Mouse (Mus musculus) midbrain, embryonic 11.5 days (tissue): Measurements from ENCODE around the gene Cpm. TPM values are rescaled to one million over a fixed set of nuclear protein-coding genes. Genes with fewer than 3 reads are reported as not detected.

ENCODE experiments used
- ATAC-seq: fragments of 200-750 bp; cut with Nextera tagmentation; 2 replicates; pipeline ENCODE4 v1.8.0; 2017; ENCODE audit warnings: moderate TSS enrichment, moderate library complexity; ENCODE audit not compliant: low FRiP score
- DNase-seq: peaks from one replicate; pipeline ENCODE4 v3.0.0; 2015; ENCODE audit warnings: low spot score; ENCODE audit errors: missing footprints
- H3K27ac ChIP-seq: fragments of 300-500 bp; sonication (generic); 2 replicates; pipeline ENCODE4 v1.5.1; 2014; ENCODE audit warnings: low read depth, low read length
- H3K27me3 ChIP-seq: fragments of 300-500 bp; sonication (generic); 2 replicates; pipeline ENCODE4 v1.6.1; 2014; ENCODE audit warnings: mild to moderate bottlenecking, low read length, moderate library complexity, mixed read lengths; ENCODE audit not compliant: control insufficient read depth, insufficient read depth
- H3K36me3 ChIP-seq: fragments of 300-500 bp; sonication (generic); 2 replicates; pipeline ENCODE4 v1.6.1; 2014; ENCODE audit warnings: mild to moderate bottlenecking, low read length, moderate library complexity, mixed read lengths; ENCODE audit not compliant: control insufficient read depth, insufficient read depth
- H3K4me1 ChIP-seq: fragments of 300-500 bp; sonication (generic); 2 replicates; pipeline ENCODE4 v1.6.1; 2014; ENCODE audit warnings: low read length; ENCODE audit not compliant: control insufficient read depth, insufficient read depth
- H3K4me2 ChIP-seq: fragments of 300-500 bp; sonication (generic); 2 replicates; pipeline ENCODE4 v1.6.1; 2014; ENCODE audit warnings: mild to moderate bottlenecking, moderate library complexity
- H3K4me3 ChIP-seq: fragments of 300-500 bp; sonication (generic); 2 replicates; pipeline ENCODE4 v1.5.1; 2014; ENCODE audit warnings: low read depth, low read length
- H3K9ac ChIP-seq: fragments of 300-500 bp; sonication (generic); 2 replicates; pipeline ENCODE4 v1.6.1; 2014; ENCODE audit warnings: low read length
- H3K9me3 ChIP-seq: fragments of 300-500 bp; sonication (generic); 2 replicates; pipeline ENCODE4 v1.6.1; 2016; ENCODE audit warnings: low read length; ENCODE audit not compliant: control insufficient read depth
- WGBS: fragments of 180-500 bp; shearing (Covaris S2); extraction: QIAGEN DNeasy Blood & Tissue Kit; methylation state at CpG from one replicate; pipeline ENCODE4 v1.1.7; 2014; 5-methylcytosine and 5-hydroxymethylcytosine counted together
- polyA plus RNA-seq: library from polyadenylated mRNA; unstranded; fragments of >200 nt; fragmentation: Nextera tagmentation; extraction: Ambion mirVana; gene quantifications from 2 replicates; pipeline ENCODE4 v1.2.1, GENCODE M21; 2014

Cpm gene
- polyA plus RNA-seq, 1 experiment from 2014 or later, result 6.2 TPM

DNA sequence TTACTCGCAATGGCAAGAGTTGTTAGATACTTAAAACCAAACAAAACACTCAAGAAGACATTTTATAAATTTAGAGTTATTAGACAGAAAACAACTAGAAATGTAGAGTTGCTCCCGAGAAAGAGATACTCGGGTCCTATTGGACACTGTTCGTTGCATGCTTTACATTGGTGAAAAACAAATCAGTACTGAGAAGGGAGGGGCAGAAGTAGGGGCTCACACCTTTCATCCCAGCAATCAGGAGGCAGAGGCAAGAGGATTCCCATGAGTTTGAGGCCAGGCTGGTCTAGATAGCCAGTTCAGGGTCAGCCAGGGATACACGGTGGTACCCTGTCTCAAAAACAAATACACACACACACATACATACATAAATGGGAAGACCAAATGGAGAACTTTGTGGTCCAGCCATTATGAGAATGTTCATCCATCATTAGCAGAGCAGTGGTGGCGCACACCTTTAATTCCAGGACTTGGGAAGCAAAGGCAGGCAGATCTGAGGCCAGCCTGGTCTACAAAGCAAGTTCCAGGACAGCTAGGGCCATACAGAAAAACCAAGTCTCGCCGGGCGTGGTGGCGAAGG, 62.2 kb downstream of the Cpm start:
- H3K4me2 ChIP-seq, result no peak overlapping the region
- WGBS, result 95% methylated on average over 10 of the region's 10 CpGs
- no peak overlapping the region for H3K9ac ChIP-seq
- no peak overlapping the region for H3K4me3 ChIP-seq
- DNase-seq, result no peak
- H3K27me3 ChIP-seq, result no peaks in the 10 kb centered on the region
- no peaks in the 10 kb centered on the region for H3K9me3 ChIP-seq
- ATAC-seq, result no peak
- H3K36me3 ChIP-seq, result peaks cover 32% of the 10 kb centered on the region
- no peak overlapping the region for H3K27ac ChIP-seq
- H3K4me1 ChIP-seq, result no peaks in the 10 kb centered on the region

DNA sequence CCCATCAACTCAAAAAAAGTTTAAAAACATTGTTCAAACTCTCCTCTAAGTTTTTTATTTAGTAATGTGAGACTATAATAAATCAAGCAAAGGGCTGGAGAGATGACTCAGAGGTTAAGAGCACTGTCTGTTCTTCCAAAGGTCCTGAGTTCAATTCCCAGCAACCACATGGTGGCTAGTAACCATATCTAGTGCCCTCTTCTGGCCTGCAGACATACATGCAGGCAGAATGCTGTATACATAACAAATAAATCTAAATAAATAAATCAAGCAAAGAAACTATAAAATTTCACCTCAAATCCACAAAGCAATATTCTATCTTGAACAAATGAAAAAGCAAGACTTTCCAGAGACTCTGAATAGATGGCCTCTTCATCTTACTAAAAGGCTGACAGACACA, 62.9 kb downstream of the Cpm start:
- no peaks in the 10 kb centered on the region for H3K27me3 ChIP-seq
- no peak overlapping the region for H3K4me3 ChIP-seq
- DNase-seq, result no peak
- H3K9ac ChIP-seq, result no peak overlapping the region
- no peaks in the 10 kb centered on the region for H3K4me1 ChIP-seq
- no peaks in the 10 kb centered on the region for H3K9me3 ChIP-seq
- no peak overlapping the region for H3K27ac ChIP-seq
- no peak overlapping the region for H3K4me2 ChIP-seq
- peaks cover 35% of the 10 kb centered on the region for H3K36me3 ChIP-seq
- ATAC-seq, result no peak

DNA sequence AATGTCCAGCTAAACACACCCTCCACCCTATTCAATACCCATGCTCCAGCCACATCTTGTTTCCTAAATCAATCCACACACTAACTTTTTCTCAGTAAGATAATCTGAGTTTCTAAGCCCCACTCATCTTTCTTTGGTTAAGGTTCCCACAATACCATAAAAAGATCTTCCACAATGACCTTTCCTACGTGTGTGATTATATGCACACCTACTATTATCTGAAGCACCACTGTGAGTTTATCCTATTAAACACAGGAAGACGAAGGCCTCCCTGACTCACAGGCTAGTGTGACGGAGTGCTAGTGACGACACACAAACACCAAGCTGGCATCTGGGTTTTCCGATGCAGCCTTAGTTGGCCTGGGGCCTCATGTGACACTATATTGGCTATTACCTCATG, 63.7 kb downstream of the Cpm start:
- no peaks in the 10 kb centered on the region for H3K9me3 ChIP-seq
- H3K4me3 ChIP-seq, result no peak overlapping the region
- no peak overlapping the region for H3K4me2 ChIP-seq
- H3K27ac ChIP-seq, result no peak overlapping the region
- ATAC-seq (no peak), DNase-seq (no peak)
- no peaks in the 10 kb centered on the region for H3K27me3 ChIP-seq
- no peak overlapping the region for H3K9ac ChIP-seq
- peaks cover 41% of the 10 kb centered on the region for H3K36me3 ChIP-seq
- no peaks in the 10 kb centered on the region for H3K4me1 ChIP-seq
- WGBS, result 99% methylated on average over 5 of the region's 5 CpGs

DNA sequence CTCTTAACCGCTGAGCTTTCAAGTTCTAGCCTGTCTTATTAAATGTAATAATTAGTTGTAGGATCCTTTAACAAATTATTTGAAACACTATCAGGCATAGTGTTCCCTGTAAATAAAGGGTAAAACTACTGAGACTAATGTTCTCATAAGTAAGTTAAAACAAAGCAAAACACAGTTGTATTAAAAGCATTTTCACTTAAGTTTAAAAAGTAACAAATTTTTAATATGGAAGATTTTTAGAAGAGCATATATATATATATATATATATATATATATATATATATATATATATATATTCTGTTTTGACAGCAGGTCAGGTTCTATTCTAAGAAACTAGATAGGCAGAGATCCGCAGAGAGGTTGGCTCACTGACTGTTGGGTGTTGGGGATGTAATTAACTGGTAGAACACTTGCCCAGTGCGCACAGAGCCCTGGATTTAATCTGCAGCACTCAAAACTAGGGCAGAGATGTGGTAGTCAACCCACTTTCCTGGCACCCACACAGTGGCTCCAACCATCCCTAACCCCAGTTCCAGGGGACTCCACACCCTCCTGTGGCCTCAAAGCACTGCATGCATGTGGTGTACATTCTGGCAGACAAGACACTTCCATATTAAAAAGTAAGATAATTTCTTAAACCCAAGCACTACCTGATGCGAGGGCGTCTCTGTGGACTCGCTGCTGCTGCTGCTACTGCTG, 65.1 kb downstream of the Cpm start:
- no peaks in the 10 kb centered on the region for H3K4me1 ChIP-seq
- H3K4me3 ChIP-seq, result no peak overlapping the region
- no peak overlapping the region for H3K4me2 ChIP-seq
- H3K9ac ChIP-seq, result no peak overlapping the region
- ATAC-seq (no peak), DNase-seq (no peak)
- no peaks in the 10 kb centered on the region for H3K27me3 ChIP-seq
- whole genome bisulfite sequencing, result 93% methylated on average over 6 of the region's 6 CpGs
- no peaks in the 10 kb centered on the region for H3K9me3 ChIP-seq
- peaks cover 36% of the 10 kb centered on the region for H3K36me3 ChIP-seq
- H3K27ac ChIP-seq, result no peak overlapping the region

DNA sequence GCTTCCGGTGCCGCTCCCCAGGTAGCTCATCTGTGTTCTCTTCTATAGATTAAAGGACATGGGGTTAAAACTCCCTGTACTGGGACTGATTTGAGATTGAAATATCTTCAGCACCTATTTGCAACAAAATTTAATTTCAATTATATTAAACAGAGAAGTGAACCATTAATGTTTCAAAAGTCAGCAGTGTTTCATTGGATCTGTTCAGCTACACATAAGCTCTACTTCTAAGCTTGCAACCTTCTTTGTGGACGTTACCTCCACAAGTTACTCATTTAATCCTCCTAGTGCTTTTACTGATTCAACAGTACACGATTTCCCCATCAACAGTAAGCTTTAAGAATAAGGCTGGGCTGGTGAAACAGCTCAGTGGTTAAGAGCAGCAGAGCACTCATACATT, 65.7 kb downstream of the Cpm start:
- ATAC-seq (no peak), DNase-seq (no peak)
- H3K9ac ChIP-seq, result no peak overlapping the region
- H3K4me2 ChIP-seq, result no peak overlapping the region
- no peaks in the 10 kb centered on the region for H3K9me3 ChIP-seq
- no peak overlapping the region for H3K27ac ChIP-seq
- WGBS, result 94% methylated on average over 4 of the region's 4 CpGs
- no peak overlapping the region for H3K4me3 ChIP-seq
- no peaks in the 10 kb centered on the region for H3K27me3 ChIP-seq
- no peaks in the 10 kb centered on the region for H3K4me1 ChIP-seq
- H3K36me3 ChIP-seq, result peaks cover 35% of the 10 kb centered on the region

DNA sequence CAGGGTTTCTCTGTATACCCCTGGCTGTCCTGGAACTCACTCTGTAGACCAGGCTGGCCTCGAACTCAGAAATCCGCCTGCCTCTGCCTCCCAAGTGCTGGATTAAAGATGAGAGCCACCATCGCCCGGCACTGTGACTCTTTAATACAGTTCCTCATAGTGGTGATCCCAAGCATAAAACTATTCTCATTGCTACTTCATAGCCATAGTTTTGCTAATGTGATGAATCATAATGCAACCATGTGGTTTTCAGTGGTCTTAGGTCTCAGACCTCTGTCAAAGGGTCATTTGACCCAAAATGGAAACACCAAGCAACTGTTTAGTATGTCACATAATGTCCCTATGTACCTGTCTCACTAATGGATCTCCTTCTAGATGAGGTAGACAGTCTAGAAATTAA, 66.3 kb downstream of the Cpm start:
- H3K27ac ChIP-seq, result no peak overlapping the region

DNA sequence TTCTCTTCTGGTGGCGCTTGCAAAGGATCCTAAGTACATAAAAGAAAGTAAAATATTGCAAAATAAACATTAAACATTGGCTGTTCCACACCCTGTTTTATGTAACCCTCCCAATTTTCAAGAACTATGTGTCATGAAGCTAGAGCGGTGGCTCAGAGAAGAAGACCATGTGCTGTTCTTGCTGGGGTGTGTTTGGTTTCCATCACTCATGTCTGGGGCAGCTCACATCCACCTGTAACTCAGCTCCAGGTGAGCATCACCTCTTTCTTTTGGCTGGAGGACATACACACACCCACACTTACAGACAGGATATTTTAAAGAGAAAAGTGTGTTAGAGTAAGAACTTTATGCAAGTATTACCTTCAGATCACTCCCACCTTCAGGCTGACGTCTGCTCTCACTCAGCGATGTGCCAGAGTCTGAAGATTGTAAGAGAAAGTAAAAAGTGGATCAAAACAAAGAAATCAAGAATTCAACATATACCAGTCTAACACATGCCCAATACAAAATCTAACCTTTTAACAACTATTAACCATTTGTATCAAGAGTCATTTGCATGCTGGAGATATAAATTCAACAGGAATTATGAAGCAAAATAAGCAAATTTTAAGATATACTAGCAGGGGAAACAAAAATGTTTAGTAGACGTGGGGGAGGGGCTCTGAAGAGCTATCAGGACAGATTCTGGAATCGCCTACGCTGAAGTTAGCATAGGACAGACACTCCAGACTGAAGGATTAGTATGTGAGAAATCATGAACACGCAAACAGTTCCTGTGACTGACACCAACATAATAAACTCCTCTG, 66.9 kb downstream of the Cpm start:
- Histone ChIP-seq H3K4me3 (no peak overlapping the region), H3K4me1 (no peaks in the 10 kb centered on the region), H3K4me2 (no peak overlapping the region), H3K9ac (no peak overlapping the region), H3K27ac (no peak overlapping the region), H3K9me3 (no peaks in the 10 kb centered on the region), H3K27me3 (no peaks in the 10 kb centered on the region), H3K36me3 (peaks cover 30% of the 10 kb centered on the region)
- WGBS, result 95% methylated on average over 8 of the region's 8 CpGs
- DNase-seq (no peak), ATAC-seq (no peak)

More for the DNA sequence above, 66.3 kb downstream of the Cpm start:
- Histone ChIP-seq H3K36me3 (peaks cover 34% of the 10 kb centered on the region), H3K9ac (no peak overlapping the region), H3K27me3 (no peaks in the 10 kb centered on the region), H3K9me3 (no peaks in the 10 kb centered on the region), H3K4me2 (no peak overlapping the region), H3K4me3 (no peak overlapping the region), H3K4me1 (no peaks in the 10 kb centered on the region)
- 95% methylated on average over 4 of the region's 4 CpGs for WGBS
- DNase-seq (no peak), ATAC-seq (no peak)

DNA sequence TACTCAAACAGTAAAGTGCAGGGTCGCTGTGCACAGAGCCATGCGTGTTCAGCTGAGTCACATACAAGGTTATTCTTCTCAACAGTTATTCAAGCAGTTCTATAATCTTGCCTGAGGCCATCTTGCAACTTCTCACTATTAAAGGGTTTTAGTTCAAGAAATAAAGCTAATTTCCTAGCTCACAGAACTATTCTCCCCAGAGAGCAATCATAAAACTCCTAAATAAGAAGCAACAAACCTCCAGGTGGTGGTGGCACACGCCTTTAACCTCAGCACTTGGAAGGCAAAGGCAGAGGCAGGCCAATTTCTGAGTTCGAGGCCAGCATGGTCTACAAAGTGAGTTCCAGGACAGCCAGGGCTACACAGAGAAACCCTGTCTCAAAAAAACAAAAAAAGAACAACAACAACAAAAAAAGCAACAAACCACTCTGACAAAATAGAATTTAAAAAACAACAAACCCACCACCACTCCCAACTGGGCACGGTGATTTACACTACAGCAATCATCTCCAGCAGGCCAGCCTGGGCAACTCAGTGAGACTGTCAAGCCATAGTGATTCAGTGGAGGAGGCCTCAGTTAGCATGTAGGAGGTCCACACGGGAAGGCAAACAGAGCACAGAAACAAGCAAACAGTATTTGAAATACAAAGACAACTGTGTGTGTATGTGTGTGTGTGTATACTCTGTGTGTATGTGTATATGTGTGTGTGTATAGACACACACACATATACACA, 67.7 kb downstream of the Cpm start:
- no peaks in the 10 kb centered on the region for H3K27me3 ChIP-seq
- ATAC-seq, result no peak
- no peak overlapping the region for H3K27ac ChIP-seq
- H3K4me1 ChIP-seq, result no peaks in the 10 kb centered on the region
- peaks cover 32% of the 10 kb centered on the region for H3K36me3 ChIP-seq
- WGBS, result 93% methylated on average over 6 of the region's 6 CpGs
- no peak for DNase-seq
- no peak overlapping the region for H3K4me2 ChIP-seq
- H3K9ac ChIP-seq, result no peak overlapping the region
- no peaks in the 10 kb centered on the region for H3K9me3 ChIP-seq
- no peak overlapping the region for H3K4me3 ChIP-seq
